Mouse (Mus musculus) testis, adult 2 months (tissue): Measurements from ENCODE around the gene Pbx3. TPM values are rescaled to one million over a fixed set of nuclear protein-coding genes. Genes with fewer than 3 reads are reported as not detected.

Experiments
- H3K27ac ChIP-seq: fragments of 200-500 bp; 2 replicates; pipeline ENCODE4 v1.5.1; 2012; ENCODE audit warnings: low read depth, low read length; ENCODE audit not compliant: control insufficient read depth, insufficient read depth
- H3K27me3 ChIP-seq: fragments of 200-500 bp; 2 replicates; pipeline ENCODE4 v1.6.1; 2012; ENCODE audit warnings: mild to moderate bottlenecking, low read length, moderate library complexity; ENCODE audit not compliant: control insufficient read depth, insufficient read depth
- H3K36me3 ChIP-seq: fragments of 200-500 bp; 2 replicates; pipeline ENCODE4 v1.6.1; 2012; ENCODE audit warnings: mild to moderate bottlenecking, low read length; ENCODE audit not compliant: control insufficient read depth, insufficient read depth
- H3K4me1 ChIP-seq: fragments of 200-500 bp; 2 replicates; pipeline ENCODE4 v1.6.1; 2012; ENCODE audit warnings: low read length; ENCODE audit not compliant: control insufficient read depth, insufficient read depth
- H3K4me3 ChIP-seq: fragments of 200-500 bp; 2 replicates; pipeline ENCODE4 v1.5.1; 2012; ENCODE audit warnings: low read depth, mild to moderate bottlenecking, low read length, moderate library complexity, mixed read lengths; ENCODE audit not compliant: control insufficient read depth
- CTCF ChIP-seq: fragments of 200-500 bp; IDR thresholded peaks from 2 replicates; pipeline ENCODE4 v1.5.1; 2012; ENCODE audit warnings: low read depth, mild to moderate bottlenecking, inconsistent platforms, low read length, moderate library complexity; ENCODE audit not compliant: control insufficient read depth, insufficient read depth, insufficient replicate concordance
- POLR2A ChIP-seq: fragments of 200-500 bp; IDR thresholded peaks from 2 replicates; pipeline ENCODE4 v1.6.1; 2012; ENCODE audit warnings: low read depth, mild to moderate bottlenecking, inconsistent platforms, low read length, moderate library complexity; ENCODE audit not compliant: control insufficient read depth
- polyA plus RNA-seq: library from polyadenylated mRNA; depleted of rRNA; stranded (reverse); fragments of >200 nt; gene quantifications from 2 replicates; pipeline ENCODE4 v1.2.3, GENCODE M21; 2012

Pbx3 gene
- polyA plus RNA-seq, 1 experiment: 5.9 TPM

GRCm38 (mm10) chr2:34147476-34147875 lies 225.5 kb downstream of the Pbx3 start:
- Histone ChIP-seq H3K36me3 (no peaks in the 10 kb centered on the region), H3K4me3 (no peak overlapping the region), H3K27ac (no peak overlapping the region), H3K27me3 (no peaks in the 10 kb centered on the region), H3K4me1 (no peaks in the 10 kb centered on the region)
- TF ChIP-seq CTCF: no peak
- TF ChIP-seq POLR2A: no peak

DNA sequence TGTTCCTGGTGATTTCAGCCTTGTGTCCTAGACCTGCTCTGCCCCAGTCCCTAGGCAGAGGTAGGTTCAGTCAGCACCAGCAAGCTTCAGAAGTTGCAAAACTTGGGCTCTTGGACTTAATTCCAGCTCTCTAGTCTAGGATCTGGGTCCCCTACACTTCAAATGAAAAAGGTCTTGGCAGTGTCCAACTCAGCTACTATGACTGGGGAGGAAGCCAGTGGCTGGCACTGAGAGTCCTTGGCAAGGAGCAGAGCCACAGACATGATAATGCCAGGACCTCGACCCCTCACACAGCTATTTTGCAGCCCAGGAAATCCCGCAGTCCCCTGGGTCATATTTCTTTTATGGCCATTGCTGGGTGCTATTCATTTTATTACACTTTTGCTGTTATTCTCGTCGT lies 225.9 kb downstream of the Pbx3 start:
- no peak overlapping the region for H3K4me3 ChIP-seq
- H3K4me1 ChIP-seq: no peaks in the 10 kb centered on the region
- no peak overlapping the region for H3K27ac ChIP-seq
- TF ChIP-seq CTCF (no peak), POLR2A (no peak)
- no peaks in the 10 kb centered on the region for H3K27me3 ChIP-seq
- H3K36me3 ChIP-seq: no peaks in the 10 kb centered on the region

GRCm38 (mm10) chr2:34146431-34146830 lies 226.5 kb downstream of the Pbx3 start:
- no peak overlapping the region for H3K27ac ChIP-seq
- no peaks in the 10 kb centered on the region for H3K4me1 ChIP-seq
- TF ChIP-seq POLR2A (no peak), CTCF (no peak)
- H3K36me3 ChIP-seq: no peaks in the 10 kb centered on the region
- no peak overlapping the region for H3K4me3 ChIP-seq
- H3K27me3 ChIP-seq: no peaks in the 10 kb centered on the region

DNA sequence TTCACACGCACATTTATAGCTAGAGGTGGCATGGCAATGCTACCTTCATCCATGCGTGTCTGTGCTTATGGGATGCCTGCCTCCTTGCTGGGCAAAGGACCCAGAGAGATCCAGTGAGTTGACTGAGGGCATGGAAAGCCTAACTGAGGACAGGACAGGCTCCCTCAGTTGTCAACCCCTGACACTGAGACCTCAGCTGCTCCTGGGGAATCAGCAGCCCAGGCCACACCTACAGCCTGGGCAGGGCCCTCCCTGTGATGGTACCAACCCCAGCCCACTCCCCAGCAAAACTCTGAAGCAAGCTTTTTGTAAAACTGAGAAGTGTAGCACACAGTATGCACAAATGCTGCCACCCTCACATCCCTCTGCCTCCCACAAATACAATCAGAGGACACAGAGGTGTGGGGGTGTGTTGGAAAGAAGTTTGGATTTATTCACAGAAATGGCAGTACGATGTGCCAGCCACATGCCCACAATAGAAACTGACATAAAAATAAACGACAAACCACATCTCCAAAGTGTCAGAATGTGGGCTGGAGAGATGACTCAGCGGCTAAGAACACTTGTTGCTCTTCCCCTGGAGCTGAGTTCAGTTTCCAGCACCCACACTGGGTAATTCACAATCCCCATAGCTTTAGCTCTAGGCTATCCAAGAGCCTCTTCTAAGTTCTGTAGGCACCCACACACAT lies 233.3 kb downstream of the Pbx3 start:
- Histone ChIP-seq H3K4me1 (no peaks in the 10 kb centered on the region), H3K27ac (no peak overlapping the region), H3K27me3 (no peaks in the 10 kb centered on the region), H3K4me3 (no peak overlapping the region), H3K36me3 (no peaks in the 10 kb centered on the region)
- TF ChIP-seq CTCF (no peak), POLR2A (no peak)

DNA sequence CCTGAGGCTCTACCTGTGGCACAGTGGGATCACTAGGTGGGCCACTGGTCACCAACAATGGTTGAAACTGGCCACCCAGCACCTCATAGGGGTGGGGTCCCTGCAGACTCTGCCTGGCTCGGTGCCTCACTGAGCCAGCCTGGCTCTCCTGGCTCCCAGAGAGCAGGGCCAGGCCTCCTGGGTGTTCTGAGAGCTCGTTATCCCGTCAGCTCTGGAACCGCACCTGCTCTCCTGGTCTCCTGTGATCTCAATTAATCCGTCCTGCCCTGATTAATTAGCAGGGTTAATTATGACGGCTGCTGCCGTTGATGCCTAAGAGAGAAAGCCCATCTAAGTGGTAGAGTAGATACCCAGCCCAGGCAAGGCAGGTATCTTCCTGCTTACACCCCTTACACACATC lies 237.6 kb downstream of the Pbx3 start:
- no peaks in the 10 kb centered on the region for H3K27me3 ChIP-seq
- H3K4me3 ChIP-seq: no peak overlapping the region
- no peaks in the 10 kb centered on the region for H3K36me3 ChIP-seq
- no peak for TF ChIP-seq CTCF
- TF ChIP-seq POLR2A: no peak
- H3K27ac ChIP-seq: no peak overlapping the region
- no peaks in the 10 kb centered on the region for H3K4me1 ChIP-seq

DNA sequence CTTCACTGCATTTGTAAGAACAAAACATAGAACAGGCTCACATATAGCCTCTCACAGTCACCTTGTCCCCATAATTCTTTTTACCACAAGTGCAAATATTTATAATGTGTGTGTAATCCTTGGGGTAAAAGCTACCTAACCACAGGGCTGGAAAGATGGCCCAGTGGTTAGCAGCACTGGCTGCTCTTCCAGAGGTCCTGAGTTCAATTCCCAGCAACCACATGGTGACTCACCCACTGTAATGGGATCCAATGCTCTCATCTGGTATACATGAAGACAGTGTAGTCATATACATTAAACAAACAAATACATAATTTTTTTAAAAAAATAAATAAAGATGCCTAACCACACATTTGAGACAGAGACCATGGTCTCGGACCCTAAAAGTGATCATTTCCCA lies 240.2 kb downstream of the Pbx3 start:
- H3K27me3 ChIP-seq: no peaks in the 10 kb centered on the region
- TF ChIP-seq CTCF (no peak), POLR2A (no peak)

GRCm38 (mm10) chr2:34129674-34130267 lies 243.2 kb downstream of the Pbx3 start:
- Histone ChIP-seq H3K4me1 (no peaks in the 10 kb centered on the region), H3K4me3 (no peak overlapping the region), H3K27ac (no peak overlapping the region), H3K36me3 (no peaks in the 10 kb centered on the region), H3K27me3 (no peaks in the 10 kb centered on the region)
- no peak for TF ChIP-seq CTCF
- TF ChIP-seq POLR2A: no peak

More for the DNA sequence above, 240.2 kb downstream of the Pbx3 start:
- no peak overlapping the region for H3K4me3 ChIP-seq
- H3K4me1 ChIP-seq: no peaks in the 10 kb centered on the region
- no peaks in the 10 kb centered on the region for H3K36me3 ChIP-seq
- H3K27ac ChIP-seq: no peak overlapping the region
